Mouse (Mus musculus) heart, postnatal 10 days (tissue): Measurements from ENCODE around the gene Bcat1. TPM values are rescaled to one million over a fixed set of nuclear protein-coding genes. Genes with fewer than 3 reads are reported as not detected.

Experiments used
- DNase-seq, 2 experiments: peaks; one replicate each; pipeline ENCODE4 v3.0.0; 2021
- intact Hi-C: fragments of 180-260 bp; cut with DNase I; formaldehyde crosslinking; loops from one replicate; pipeline ENCODE4 v1.15.1; 2025
- total RNA-seq, 2 experiments: library from RNA; stranded (reverse); gene quantifications; 2 replicates each; pipeline ENCODE4 v1.2.3; 2021

The Bcat1 gene
- total RNA-seq, 2 experiments from 2014 or later = 3.0 to 4.0 TPM

DNA sequence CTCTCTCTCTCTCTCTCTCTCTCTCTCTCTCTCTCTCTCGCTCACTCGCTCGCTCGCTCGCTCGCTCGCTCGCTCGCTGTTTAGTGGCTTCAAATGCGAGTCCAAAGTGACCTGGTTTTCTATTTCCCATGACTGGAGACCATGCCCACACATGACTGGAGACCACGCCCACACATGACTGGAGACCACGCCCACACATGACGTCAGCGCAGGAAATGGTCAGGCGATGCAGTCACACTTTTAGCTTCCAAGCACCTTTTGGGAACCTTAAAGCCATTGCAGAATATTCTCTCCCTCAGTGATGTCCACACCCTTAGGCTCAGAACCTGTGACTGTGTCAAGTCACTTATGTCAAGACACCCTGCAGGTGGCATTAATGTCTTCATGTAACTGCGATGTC, 59.3 kb downstream of the Bcat1 start:
- no peak for DNase-seq
- intact Hi-C loops = no loop called here

DNA sequence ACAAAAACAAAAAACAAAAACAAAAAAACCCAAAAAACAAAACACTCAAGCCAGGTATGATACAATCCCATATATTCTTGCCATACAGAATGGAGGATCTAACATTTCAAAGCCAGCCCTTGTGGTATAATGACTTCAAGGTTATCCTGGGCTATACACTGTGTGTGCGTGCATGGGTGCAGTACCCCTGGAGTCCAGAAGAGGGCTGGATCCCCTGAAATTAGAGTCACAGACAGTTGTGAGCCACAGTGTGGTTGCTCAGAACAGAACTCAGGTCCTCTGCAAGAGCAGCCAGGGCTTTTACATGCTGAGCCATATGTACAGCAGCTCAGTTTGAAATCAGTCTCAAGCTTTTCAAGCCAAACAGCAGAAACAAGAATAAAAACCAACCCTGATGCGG, 61.0 kb downstream of the Bcat1 start:
- intact Hi-C loops = loop anchor here (5.0 kb wide), 1 partner anchor 748 kb away; no protein-coding TSS in a partner anchor
- DNase-seq = no peak

DNA sequence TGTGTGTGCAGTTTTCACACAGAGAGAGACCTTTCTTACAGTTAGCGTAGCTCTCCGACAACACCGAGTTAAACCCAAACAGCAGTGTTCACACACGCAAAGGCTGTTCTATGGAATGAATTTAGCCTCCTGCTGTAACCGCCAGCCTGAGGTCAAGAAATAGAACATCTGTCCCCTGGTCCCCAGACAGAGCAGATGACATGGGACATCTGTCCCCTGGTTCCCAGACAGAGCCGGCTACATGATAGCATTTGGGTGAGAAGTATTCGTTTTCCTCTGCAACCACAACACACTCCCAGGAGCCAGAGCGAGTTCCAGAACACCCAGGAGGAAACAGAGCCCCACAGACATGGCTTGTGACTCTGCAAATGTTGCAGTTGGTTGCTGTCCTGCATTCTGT, 63.3 kb downstream of the Bcat1 start:
- DNase-seq = peak; percentile 48 to 60
- intact Hi-C loops = loop anchor here (5.0 kb wide), 1 partner anchor 745 kb away; no protein-coding TSS in a partner anchor

DNA sequence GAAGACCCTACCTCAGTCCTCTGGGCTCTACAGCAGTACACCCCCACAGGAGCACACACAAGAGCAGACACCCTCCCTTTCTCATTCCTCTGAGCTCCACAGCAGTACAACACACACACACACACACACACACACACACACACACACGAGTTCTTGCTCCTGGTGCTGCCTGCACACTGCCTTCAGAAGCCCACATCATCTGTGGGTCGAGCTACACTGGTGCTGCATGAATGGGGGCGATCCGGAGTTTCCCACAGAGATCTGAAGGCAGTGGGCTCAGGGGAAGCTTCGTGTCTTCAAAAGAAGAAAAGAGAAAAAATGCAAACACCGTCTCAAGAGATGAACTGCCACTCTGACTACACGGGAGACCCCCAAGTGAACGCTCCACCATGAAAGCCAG, 64.8 kb downstream of the Bcat1 start:
- no peak for DNase-seq
- intact Hi-C loops = loop anchor here (5.0 kb wide), 1 partner anchor 744 kb away; no protein-coding TSS in a partner anchor

DNA sequence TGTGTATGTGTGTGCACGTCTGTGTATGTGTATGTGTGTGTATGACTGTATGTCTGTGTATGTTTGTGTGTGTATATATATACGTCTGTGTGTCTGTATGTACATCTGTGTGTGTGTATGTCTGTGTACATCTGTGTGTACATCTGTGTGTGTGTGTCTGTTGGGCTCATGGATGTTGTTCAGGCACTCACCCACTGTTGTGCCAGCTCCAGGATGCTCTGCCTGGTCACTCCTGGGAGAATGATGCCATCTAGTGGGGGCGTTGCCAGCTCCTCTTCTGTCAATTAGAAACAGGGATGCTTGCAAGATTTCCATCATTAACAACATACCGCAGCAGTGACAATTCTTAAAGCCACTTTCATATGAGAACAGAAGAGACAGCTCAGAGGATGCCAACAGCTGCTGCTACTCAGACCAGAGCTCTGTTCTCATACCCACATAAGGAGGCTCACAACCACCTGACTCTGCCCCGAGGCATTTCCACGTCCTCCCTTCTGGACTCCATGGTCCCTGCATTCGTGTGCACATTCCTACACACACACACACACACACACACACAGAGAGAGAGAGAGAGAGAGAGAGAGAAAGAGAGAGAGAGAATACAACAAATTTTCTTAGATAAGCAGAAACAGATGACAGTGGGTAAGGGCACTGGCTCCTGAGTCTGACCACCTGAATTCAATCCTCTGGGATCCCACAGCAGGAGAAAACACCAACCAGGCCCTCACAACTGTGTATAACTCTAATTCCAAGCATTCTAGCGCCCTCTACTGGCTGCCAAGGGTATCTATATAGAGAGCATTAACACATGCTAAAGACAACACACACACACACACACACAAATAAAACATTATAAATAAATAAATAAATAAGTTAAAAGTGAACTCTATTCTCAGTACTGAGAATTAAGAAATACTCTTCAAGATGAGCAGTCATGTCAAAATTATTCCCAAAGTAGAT, 65.8 kb downstream of the Bcat1 start:
- intact Hi-C loops = loop anchor here (5.0 kb wide), 1 partner anchor 743 kb away; no protein-coding TSS in a partner anchor
- DNase-seq = peak; percentile 11 to 24

DNA sequence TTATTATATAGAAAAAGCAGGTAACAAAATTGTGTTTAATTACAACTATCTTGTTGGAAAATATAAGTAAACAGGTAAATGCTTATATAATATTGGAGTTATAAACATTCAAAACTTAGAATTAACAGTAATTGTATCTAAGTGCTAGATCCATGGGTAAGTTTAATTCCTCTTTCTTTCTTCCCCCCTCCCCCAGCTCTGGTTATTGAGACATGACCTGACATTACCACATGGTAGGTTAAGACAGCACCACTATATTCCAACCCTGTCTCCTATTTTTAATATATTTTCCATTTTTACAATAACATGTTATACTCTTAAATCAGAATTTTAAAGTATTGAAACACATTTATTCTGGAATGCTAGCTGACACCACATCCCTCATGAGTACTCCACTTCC, 72.5 kb downstream of the Bcat1 start:
- intact Hi-C loops = no loop called here
- DNase-seq = no peak

DNA sequence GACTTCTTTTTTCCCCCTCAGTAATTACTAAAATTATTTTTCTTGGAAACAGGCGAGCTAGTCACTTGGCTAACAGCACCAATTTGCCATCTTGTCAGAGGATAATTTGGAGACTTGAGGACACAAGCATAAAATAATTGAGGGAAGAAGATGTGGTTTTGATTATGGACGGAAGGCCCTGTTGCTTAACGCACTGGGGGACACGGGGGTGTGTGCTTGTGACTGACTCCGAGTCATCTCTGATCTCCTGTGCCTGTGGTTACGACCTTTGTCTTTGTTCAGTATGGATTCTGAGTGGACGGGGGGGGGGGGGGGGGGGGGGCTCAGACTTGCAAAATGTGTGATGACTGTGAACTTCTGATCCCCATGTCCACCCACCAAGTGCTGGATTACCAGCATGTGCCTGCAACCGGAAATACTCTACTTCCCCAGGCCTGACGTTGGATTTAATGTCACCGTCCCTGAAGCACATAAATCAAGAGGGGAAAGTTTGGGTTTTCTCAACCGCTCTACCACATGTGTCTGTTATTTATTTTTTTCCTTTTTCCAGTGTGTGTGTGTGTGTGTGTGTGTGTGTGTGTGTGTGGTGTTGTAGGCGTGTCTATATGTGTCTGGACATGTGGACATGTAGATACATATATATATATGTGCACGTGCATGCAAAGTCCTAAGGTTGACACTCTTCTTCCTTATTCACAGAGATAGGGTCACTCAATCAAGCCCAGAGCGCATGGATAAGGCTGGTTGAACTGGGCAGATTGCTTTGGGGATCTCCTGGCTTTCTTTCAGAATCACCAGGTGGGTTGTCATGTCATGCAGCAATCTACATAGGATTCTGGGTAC, 73.7 kb downstream of the Bcat1 start:
- no peak for DNase-seq
- intact Hi-C loops = no loop called here

DNA sequence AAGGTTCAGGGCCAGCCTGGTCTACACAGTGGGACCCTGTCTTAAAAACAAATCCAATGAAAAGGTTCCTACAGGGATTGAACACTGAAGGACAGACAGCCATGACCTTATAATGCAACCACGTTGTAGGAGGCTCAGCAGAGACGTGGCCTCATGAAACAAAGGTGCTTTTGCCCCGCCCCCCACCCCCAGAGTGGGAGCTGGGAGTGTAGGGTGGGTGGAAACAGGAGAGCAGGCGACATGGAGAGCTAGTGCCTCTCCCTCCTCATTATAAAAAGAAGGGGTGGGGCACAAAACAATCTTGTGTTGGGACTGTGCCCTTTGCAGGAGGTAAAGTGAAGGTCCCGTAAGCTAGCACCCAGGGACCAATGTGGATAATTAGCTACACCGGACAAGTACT, 74.5 kb downstream of the Bcat1 start:
- intact Hi-C loops = no loop called here
- DNase-seq = no peak

DNA sequence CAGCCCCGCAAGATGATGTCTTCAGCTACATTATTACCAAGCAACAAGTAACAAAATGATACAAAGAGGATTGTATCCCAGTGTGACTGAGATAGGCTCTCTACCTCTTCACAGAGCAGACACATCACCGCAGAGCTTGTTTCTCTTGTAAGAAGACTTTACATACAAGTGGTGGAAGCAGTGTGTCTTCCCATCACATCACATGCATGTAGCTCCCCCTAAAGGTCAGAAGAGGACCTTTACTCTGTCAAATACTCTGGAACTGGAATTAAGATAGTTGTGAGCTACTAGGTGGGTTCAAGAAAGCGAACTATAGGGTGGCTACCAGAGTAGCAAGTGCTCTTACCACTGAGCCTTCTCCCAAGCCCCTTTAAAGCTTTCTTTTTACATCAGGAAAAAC, 78.8 kb downstream of the Bcat1 start:
- intact Hi-C loops = no loop called here
- DNase-seq = no peak

DNA sequence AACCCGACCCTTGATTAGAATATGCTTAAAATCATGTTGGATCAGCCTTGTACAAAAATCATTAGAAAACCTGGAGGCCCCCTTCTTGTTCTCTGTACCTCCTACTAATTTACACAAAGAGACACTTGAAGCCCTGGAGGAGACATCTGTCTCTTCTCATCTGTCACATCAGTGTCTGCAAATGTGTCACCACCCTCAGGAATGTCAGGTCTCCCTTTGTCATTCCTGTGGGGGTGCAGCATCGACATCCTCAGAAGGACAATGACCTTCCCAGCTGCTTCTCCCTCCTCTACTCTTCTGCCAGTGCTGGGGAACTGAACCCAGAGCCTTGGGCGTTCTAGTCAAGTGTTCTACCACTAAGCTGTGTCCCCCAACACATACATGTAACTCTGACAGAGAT, 83.9 kb downstream of the Bcat1 start:
- DNase-seq = no peak
- intact Hi-C loops = no loop called here

DNA sequence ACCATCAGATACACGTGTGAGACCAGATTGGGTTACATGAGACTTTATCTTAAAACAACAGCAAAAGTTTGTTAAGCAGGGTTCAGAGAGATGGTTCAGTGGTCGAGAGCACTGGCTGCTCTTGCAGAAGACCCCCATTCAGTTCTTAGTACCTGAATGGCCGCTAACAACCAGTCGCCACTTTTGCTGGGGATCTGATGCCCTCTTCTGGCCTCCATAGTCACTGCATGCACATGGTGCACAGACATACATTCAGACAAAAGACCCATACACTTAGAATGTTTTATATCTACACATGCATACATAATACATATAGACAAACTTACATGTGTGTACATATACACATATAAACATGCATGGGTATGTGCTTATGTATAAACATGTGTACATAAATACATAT, 86.8 kb downstream of the Bcat1 start:
- intact Hi-C loops = no loop called here
- no peak for DNase-seq

DNA sequence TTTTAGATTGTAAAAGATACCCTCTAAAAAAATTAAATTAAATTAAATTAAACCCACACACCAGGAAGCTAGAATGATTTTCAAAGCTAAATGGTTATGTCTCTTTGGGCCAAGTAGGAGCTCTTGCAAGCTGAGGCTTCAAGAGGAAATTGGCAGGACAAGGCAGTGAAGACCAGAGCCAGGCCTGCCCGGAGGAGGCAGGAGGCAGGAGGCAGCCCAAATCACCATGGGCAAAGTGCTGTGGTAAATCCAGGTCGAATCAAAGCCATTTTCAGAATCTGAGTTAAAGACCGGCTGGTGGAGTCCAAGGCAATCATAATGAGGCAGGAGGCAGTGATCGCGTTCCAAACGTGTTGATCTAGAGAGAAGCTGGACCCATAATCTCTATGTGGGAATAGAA, 88.3 kb downstream of the Bcat1 start:
- intact Hi-C loops = no loop called here

DNA sequence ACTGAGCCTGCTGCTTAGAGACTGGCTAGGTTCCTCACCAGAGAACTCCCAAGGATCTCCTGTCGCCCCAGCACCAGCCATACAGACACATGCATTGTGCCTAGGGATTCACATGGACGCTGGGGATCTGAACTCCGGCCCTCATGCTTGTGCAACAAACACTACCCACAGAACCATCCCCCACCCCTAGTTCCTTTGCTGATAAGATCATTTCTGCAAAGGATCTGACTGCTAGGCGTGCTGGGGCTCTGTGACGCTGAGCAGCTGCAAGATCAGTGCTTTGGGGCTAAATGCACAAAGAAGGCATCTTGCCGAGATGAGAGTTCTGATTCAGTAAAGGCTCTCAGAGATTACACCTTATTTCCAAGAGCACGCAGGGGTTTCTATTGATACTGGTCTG, 88.8 kb downstream of the Bcat1 start:
- no peak for DNase-seq
- intact Hi-C loops = no loop called here

More for the DNA sequence above, 88.3 kb downstream of the Bcat1 start:
- DNase-seq = no peak

DNA sequence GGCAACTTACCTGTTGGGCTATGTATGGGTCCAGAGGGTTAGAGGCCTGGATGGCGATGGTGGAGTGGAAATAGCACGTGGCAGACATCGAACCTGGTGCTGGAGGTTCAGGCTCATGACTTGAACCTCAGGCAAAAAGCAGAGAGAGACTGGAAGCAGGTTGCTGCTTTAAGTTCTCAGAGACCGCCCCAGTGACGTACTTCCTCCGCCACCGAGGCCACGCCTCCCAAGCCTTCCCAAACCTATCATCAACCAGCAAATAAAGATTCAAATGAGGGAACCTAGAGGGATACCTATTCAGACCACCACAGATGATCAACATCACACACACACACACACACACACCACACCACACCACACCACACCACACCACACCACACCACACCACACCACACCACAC, 91.8 kb downstream of the Bcat1 start:
- intact Hi-C loops = no loop called here
- DNase-seq = no peak

DNA sequence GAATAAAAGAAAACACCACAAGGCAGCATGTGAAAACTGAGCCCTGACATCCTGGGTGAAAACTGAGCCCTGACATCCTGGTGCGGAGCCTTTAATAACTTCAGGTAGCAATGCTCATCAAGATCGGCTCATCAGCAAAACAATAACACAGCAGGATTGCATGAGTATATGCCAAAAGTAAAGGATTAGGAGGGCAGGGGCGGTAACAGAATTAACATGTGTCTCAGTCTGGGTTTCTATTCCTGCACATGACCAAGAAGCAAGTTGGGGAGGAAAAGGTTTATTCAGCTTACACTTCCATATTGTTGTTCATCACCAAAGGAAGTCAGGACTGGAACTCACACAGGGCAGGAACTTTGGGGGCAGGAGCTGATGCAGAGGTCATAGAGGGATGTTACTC, 93.9 kb downstream of the Bcat1 start:
- intact Hi-C loops = no loop called here
- no peak for DNase-seq

DNA sequence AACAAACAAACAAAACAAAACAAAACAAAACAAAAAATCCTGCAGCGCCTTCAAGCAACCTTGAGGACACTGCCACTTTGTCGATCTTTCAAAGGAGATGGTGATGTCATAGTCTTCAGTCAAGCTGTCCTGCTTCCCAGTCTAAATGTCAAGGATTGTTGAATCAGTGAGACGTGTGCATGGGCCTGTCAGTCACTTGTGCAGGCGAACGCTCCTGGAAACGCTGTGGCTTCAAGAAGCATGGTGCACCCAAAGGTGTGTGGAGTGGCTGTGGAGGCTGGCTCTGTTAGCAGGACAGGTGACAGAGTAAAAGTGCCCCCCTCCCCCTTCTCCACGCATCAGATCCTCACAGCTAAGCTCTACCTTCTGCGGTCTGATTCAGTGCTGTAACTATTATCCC, 103.6 kb downstream of the Bcat1 start:
- intact Hi-C loops = no loop called here
- no peak for DNase-seq

DNA sequence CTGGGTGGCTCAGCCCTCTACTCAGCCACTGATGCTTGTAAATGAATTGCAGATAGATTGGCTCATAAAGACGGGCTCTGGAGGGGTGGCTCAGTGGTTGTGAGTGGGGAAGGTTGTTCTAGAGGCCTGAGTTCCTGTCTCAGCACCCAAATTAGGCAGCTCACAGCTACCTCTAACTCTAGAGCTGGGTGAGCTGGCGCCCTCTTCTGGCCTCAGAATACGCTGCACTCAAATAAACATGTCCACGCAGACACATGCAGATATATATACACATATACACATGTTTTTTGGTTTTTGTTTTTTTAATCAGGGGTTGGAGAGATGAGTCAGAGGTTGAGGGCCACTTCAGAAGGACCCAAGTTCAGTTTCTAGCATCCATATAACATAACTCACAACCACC, 105.1 kb downstream of the Bcat1 start:
- DNase-seq = no peak
- intact Hi-C loops = no loop called here

DNA sequence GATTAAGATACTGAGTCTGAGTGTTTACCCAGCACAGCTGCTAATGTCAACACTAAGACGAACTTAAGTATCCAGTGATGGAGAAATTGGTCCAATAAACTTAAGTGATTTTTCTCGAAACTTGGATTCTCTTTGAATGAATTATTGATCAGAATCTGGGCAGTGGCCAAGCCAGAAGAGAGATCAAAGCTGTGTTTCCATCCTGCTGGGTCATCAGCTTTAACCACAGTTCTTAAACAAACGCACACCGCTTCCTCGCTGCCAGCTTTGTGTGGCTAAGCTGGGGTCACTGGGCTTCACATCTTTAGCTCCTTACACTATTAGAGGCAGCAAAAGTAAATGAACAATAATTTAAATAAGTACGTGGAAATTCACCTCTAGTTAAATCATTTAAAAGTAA, 108.4 kb downstream of the Bcat1 start:
- intact Hi-C loops = loop anchor here (10.0 kb wide), 1 partner anchor 1753 kb away; no protein-coding TSS in a partner anchor
- no peak for DNase-seq

DNA sequence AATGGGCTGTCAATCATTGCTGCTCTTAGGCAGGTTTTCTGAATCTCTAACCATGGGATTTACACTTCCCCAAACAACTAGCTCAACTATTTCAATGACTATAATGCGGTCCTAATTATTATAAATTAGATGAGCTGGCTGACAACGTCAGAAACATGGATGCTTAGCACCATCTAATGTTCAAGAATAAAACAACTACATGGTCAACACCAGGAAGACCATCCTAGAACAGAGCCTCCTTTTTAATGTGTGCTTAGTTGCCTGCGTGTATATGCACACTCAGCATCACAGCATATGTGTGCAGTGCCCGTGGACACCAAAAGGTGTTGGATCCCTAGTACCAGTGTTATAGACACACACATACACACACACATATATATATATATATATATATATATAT, 111.8 kb downstream of the Bcat1 start:
- no peak for DNase-seq
- intact Hi-C loops = loop anchor here (2.0 to 10.0 kb wide), 3 partner anchors 1357 to 1749 kb away; no protein-coding TSS in a partner anchor

DNA sequence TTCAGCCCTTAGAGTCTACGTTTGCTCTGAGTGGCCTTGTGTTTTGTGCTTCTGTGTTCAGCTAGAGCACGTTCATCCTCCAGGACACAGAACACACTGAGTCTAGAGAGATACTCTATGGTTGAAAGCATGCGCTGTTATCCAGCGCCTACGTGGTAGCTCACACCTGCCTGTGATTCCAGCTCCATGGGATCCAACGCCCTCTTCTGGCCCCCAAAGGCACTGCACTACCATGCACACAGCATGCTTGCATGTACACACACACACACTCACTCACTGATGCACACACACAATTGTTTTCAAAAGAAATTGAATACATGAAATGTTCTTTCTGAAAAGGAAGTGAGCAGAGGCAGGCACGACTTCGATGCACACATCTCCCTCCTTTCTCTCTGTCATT, 112.8 kb downstream of the Bcat1 start:
- intact Hi-C loops = loop anchor here (5.0 to 10.0 kb wide), 2 partner anchors 1356 to 1748 kb away; no protein-coding TSS in a partner anchor
- no peak for DNase-seq

DNA sequence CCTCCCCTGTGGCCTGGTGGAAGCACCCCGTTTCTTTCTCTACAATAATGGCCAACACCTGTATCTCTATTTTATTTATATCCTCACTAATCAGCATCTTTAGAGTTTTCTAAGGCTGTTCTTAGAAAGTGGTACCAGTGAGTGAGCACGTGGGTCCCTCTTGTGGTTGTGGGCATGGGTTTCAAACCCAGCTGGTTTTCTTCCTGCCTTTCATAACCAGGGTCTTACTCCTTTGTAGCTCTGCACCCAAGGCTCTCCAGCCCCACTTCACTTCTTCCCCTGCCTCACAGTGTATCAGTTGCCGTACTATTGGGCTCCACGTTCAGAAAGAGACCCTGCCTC, 114.0 kb downstream of the Bcat1 start:
- intact Hi-C loops = loop anchor here (5.0 to 10.0 kb wide), 2 partner anchors 1355 to 1747 kb away; no protein-coding TSS in a partner anchor
- no peak for DNase-seq
